Mouse (Mus musculus): ENCODE results near the gene Igsf3. TPM values are rescaled to one million over a fixed set of nuclear protein-coding genes. Genes with fewer than 3 reads are reported as not detected.

Igsf3 gene
- 23.4 and 24.1 TPM in 2 replicates for polyA plus RNA-seq (2014; fragmentation: Nextera tagmentation; extraction: Ambion mirVana)

DNA sequence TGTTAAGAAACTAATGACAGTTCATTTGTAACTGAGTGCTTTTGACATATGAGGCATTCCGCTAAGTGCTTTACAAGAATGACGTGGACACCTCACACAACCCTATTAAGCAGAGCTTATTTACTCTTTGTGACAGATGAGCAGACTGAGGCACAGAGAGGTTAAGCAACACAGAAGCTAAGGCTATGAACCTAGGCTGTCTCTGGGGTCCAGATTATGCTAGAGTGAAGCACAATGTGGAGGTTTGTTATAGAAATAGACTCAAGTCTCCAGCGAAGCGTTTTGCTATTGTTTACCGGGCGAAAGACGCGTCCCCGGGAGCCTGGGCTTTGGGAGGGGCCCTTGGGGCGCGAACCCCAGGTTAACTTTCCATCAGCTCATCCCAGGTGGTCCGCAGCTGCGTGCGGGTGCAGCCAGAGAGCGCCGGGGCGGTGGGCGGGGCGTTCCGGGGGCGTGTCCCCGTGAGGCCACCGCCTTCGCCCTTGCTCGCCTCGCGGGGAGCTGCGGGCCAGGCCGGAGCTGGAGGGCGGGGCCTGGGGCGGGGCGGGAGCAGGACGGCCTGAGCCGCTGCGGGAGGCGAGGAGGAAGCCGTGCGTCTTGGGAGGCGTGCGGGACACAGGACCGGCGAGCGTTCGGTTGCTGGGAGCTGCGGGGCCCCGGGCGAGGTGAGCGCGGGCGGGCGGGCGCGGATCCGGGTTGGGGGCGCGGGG lies at the start of gene Igsf3:
Igsf3 (plus strand) TSS at position 546 of the 710 bp plus-strand sequence.
- Histone ChIP-seq H3K9me3 (ENCODE audit: low read depth, low read length) (no peaks in the 10 kb centered on the region), H3K36me3 (ENCODE audit: insufficient read depth) (0 out of 2 replicates have a peak, but pooled peaks cover 4% of the 10 kb centered on the region), H3K4me2 (peak within 1 kb of the TSS; percentile 98), H3K4me3 (ENCODE audit: low read depth, low read length) (peak within 1 kb of the TSS; percentile 80), H3K9ac (peak within 1 kb of the TSS; percentile 84), H3K27ac (ENCODE audit: low read depth) (peak within 1 kb of the TSS; percentile 69), H3K4me1 (ENCODE audit: insufficient read depth) (peaks cover 18% of the 10 kb centered on the region), H3K27me3 (ENCODE audit: insufficient read depth, low read length) (no peaks in the 10 kb centered on the region)
- TF ChIP-seq CTCF (IDR thresholded peaks at IDR 0.05; ENCODE audit: low read depth), result no peak
- peak; percentile 90 for DNase-seq
- peak; percentile 91 for ATAC-seq (ENCODE audit: insufficient read depth)
- 3% methylated on average over 48 of the region's 56 CpGs for WGBS

DNA sequence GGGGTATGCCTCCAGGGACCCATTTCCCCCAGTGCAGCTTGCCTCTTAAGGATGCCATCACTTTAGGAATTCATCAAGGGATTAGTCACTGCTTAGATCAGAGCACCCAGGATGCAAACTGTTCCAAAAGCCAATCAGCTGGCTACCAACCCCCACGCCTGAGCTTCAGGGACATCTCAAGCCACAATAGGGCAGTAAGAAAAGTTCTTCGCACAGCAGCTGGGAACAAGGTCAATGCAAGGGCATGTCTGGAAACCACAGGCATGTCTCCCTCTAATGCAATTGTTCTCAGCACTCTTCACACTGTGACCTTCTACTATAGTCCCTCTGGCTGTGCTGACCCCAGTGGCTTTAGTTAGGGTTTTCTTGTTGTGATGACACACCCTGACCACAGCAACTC lies 49.6 kb upstream of the Igsf3 start:
- TF ChIP-seq CTCF (IDR thresholded peaks at IDR 0.05; ENCODE audit: low read depth), result no peak
- DNase-seq, result no peak
- H3K9ac ChIP-seq, result no peak overlapping the region
- no peaks in the 10 kb centered on the region for H3K4me1 ChIP-seq (ENCODE audit: insufficient read depth)
- no peak overlapping the region for H3K4me3 ChIP-seq (ENCODE audit: low read depth, low read length)
- no peak overlapping the region for H3K27ac ChIP-seq (ENCODE audit: low read depth)
- ATAC-seq (ENCODE audit: insufficient read depth), result no peak
- 81% methylated on average over 2 of the region's 2 CpGs for WGBS
- H3K36me3 ChIP-seq (ENCODE audit: insufficient read depth), result no peaks in the 10 kb centered on the region
- no peaks in the 10 kb centered on the region for H3K9me3 ChIP-seq (ENCODE audit: low read depth, low read length)
- no peak overlapping the region for H3K4me2 ChIP-seq
- no peaks in the 10 kb centered on the region for H3K27me3 ChIP-seq (ENCODE audit: insufficient read depth, low read length)

DNA sequence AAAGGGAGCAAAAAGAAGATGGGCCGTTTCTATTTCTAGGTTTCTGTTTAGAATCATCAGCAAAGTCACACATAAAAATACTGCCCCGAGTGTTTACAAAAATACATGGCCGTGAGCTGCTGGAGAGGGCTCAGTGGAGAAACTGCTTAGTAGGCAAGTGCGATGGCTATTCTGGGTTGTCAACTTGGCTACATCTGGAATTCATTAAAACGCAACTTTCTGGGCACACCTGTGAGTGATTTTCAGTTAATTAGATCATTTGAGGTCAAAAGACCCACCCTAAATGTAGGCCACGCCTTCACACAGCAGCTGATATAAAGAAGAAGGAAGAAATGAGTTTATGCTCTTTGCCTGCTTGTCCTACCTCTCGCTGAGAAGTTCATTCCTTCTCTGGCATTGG lies 48.3 kb upstream of the Igsf3 start:
- H3K4me3 ChIP-seq (ENCODE audit: low read depth, low read length), result no peak overlapping the region
- no peak overlapping the region for H3K27ac ChIP-seq (ENCODE audit: low read depth)
- 72% methylated on average over 7 of the region's 7 CpGs for WGBS
- no peak overlapping the region for H3K9ac ChIP-seq
- H3K27me3 ChIP-seq (ENCODE audit: insufficient read depth, low read length), result no peaks in the 10 kb centered on the region
- DNase-seq (no peak), ATAC-seq (ENCODE audit: insufficient read depth) (no peak)
- H3K4me2 ChIP-seq, result no peak overlapping the region
- H3K4me1 ChIP-seq (ENCODE audit: insufficient read depth), result no peaks in the 10 kb centered on the region
- TF ChIP-seq CTCF (IDR thresholded peaks at IDR 0.05; ENCODE audit: low read depth), result no peak
- H3K9me3 ChIP-seq (ENCODE audit: low read depth, low read length), result no peaks in the 10 kb centered on the region
- H3K36me3 ChIP-seq (ENCODE audit: insufficient read depth), result no peaks in the 10 kb centered on the region

DNA sequence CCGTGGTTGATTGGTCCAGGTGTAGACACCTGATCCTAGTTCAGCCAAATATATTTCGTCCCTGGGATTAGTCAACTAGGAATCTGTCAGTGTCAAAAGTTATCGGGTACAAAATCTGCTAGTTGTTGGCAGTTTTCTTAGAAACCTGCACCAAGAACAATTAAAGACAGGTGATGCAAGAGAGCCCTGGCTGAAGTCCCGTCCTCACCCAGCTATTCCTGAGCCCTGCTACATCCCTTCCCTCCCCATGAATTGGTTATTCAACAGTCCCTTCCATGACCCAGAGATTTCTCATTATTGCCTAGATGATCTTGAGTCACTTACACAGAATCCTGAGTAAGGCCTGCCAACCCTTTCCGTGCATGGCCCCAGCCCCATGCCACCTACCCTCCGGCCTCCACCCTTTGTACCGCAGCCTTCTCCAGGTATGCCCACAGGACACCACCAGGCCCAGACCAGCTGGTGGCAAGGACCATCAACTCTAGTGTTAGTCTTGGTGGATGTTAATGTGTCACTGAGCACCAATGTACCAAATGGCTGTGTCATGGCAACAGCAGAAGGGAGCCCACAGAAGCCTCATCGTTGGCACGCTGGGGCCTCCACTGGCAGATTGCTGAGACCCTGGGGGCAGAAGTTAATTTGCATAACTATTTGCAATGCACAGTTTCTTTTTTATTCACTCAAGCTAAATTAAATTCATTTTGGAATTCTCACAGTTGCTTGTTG lies 33.5 kb upstream of the Igsf3 start:
- Histone ChIP-seq H3K27me3 (ENCODE audit: insufficient read depth, low read length) (no peaks in the 10 kb centered on the region), H3K27ac (ENCODE audit: low read depth) (no peak overlapping the region), H3K4me3 (ENCODE audit: low read depth, low read length) (no peak overlapping the region), H3K4me2 (no peak overlapping the region), H3K4me1 (ENCODE audit: insufficient read depth) (no peaks in the 10 kb centered on the region), H3K9me3 (ENCODE audit: low read depth, low read length) (no peaks in the 10 kb centered on the region), H3K9ac (no peak overlapping the region), H3K36me3 (ENCODE audit: insufficient read depth) (no peaks in the 10 kb centered on the region)
- ATAC-seq (ENCODE audit: insufficient read depth), result no peak
- 91% methylated on average over 9 of the region's 9 CpGs for WGBS
- DNase-seq, result no peak
- TF ChIP-seq CTCF (IDR thresholded peaks at IDR 0.05; ENCODE audit: low read depth), result no peak

DNA sequence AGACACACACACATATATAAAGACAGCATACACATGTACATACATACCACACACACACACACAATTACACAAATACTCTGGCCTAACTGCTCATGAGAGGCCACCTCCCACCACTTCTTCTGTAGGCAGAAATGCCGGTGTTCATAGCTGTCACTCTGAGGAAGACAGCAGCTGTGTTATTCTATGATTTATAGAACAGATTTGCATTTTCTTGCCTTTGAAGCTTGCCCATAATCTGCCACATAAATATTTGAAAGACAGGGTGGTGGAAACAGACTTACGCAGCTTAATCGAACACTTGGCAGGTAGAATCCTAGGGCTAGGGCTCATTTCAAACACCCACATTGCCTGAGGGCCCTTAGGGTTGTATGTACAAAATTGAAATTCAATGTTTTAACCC lies 32.6 kb upstream of the Igsf3 start:
- no peak overlapping the region for H3K4me2 ChIP-seq
- no peaks in the 10 kb centered on the region for H3K36me3 ChIP-seq (ENCODE audit: insufficient read depth)
- H3K27ac ChIP-seq (ENCODE audit: low read depth), result no peak overlapping the region
- H3K4me1 ChIP-seq (ENCODE audit: insufficient read depth), result no peaks in the 10 kb centered on the region
- whole genome bisulfite sequencing, result 59% methylated on average over 3 of the region's 3 CpGs
- H3K9ac ChIP-seq, result no peak overlapping the region
- no peak for ATAC-seq (ENCODE audit: insufficient read depth)
- no peaks in the 10 kb centered on the region for H3K9me3 ChIP-seq (ENCODE audit: low read depth, low read length)
- no peak overlapping the region for H3K4me3 ChIP-seq (ENCODE audit: low read depth, low read length)
- no peak for DNase-seq
- no peak for TF ChIP-seq CTCF (IDR thresholded peaks at IDR 0.05; ENCODE audit: low read depth)
- H3K27me3 ChIP-seq (ENCODE audit: insufficient read depth, low read length), result no peaks in the 10 kb centered on the region

DNA sequence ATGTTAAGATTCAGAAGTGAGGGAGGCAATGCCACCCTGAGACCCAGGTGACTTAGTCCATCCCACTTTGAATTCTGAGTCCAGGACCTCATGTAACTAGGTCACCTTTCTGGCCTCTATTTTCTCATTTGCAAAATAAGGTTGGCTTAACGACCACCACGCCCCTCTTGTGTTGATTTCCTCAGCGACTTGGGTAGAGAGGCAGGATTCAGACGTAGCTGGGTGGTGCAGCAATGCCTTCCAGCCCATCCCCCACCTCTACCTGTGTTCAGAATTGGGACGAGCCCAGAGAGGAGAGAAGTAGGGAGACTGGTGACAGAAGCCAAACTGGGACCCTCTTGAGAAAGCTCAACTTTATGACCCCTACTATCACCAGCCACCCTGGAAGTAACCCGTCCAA lies 31.6 kb upstream of the Igsf3 start:
- H3K27me3 ChIP-seq (ENCODE audit: insufficient read depth, low read length), result no peaks in the 10 kb centered on the region
- no peaks in the 10 kb centered on the region for H3K4me1 ChIP-seq (ENCODE audit: insufficient read depth)
- no peak overlapping the region for H3K9ac ChIP-seq
- H3K27ac ChIP-seq (ENCODE audit: low read depth), result no peak overlapping the region
- ATAC-seq (ENCODE audit: insufficient read depth) (no peak), DNase-seq (no peak)
- WGBS, result 54% methylated on average over 6 of the region's 6 CpGs
- H3K4me2 ChIP-seq, result no peak overlapping the region
- H3K36me3 ChIP-seq (ENCODE audit: insufficient read depth), result no peaks in the 10 kb centered on the region
- no peak for TF ChIP-seq CTCF (IDR thresholded peaks at IDR 0.05; ENCODE audit: low read depth)
- H3K9me3 ChIP-seq (ENCODE audit: low read depth, low read length), result no peaks in the 10 kb centered on the region
- no peak overlapping the region for H3K4me3 ChIP-seq (ENCODE audit: low read depth, low read length)

DNA sequence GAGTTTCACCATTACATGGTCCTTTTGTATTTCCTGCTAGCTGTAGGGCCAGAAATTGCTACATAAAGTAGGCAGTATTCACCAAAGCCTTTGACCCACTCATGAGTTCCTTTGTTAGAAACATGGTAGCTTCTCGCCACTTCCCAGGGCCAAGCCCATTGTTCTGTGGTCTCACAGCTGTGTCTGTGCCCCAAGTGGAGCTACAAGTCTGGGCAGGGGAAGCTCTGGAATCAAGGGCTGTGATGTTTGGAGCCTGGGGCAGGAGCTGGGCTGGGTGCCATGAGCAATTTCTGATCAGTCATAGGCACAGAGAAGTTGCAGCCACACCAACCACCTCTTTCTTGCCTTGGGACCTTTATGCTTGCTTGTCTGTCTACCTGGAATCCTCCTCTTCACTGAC lies 30.1 kb upstream of the Igsf3 start:
- Histone ChIP-seq H3K36me3 (ENCODE audit: insufficient read depth) (no peaks in the 10 kb centered on the region), H3K4me1 (ENCODE audit: insufficient read depth) (no peaks in the 10 kb centered on the region), H3K9me3 (ENCODE audit: low read depth, low read length) (no peaks in the 10 kb centered on the region), H3K4me3 (ENCODE audit: low read depth, low read length) (no peak overlapping the region), H3K27ac (ENCODE audit: low read depth) (no peak overlapping the region), H3K4me2 (no peak overlapping the region), H3K27me3 (ENCODE audit: insufficient read depth, low read length) (no peaks in the 10 kb centered on the region), H3K9ac (no peak overlapping the region)
- ATAC-seq (ENCODE audit: insufficient read depth) (no peak), DNase-seq (no peak)
- TF ChIP-seq CTCF (IDR thresholded peaks at IDR 0.05; ENCODE audit: low read depth), result no peak
- 89% methylated on average over 1 of the region's 1 CpGs for WGBS
